Mouse (Mus musculus): ENCODE results near the gene Clcn6.

DNA sequence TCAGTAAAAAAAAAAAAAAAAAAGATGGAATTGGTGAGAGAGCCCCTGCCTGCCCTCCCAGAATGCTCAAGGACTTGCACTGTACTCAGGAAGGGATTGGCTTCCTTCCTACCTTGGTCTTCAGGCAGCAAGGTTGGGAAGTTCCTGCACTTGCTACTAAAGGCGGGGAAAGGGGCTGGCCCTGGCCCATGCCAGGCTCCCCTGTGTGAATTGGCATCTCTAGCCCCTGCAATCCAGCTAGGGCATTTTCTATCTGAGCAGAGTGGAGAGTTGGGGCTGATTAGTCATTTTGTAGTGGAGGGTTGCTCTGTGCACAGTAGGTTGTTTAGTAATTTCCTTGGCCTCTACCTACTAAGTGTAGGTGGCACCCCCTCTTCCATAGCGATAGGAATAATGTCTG, 69.8 kb downstream of the Clcn6 start:
- TF ChIP-seq CTCF (IDR thresholded peaks at IDR 0.05; ENCODE audit: control insufficient read depth, insufficient read depth, insufficient read length) (no peak), MYOD1 (IDR thresholded peaks at IDR 0.05; ENCODE audit: control insufficient read depth, insufficient read length, low read depth) (no peak)

Data from C2C12 (cell line).